Mouse (Mus musculus) heart, adult 9 months (tissue): ENCODE measurements at regions not wholly inside any gene's neighbourhood (a gene's known extent, or its start where the extent isn't known, plus 50 kb on each side); places are given as distances from the start of the nearest gene placed in this dataset.
"Not testable (repeated sequence)": the region's sequence is repeated elsewhere in the genome, so short reads cannot be mapped to it uniquely, and the experiment has no call there.

Experiments used
- DNase-seq, 2 experiments: peaks; one replicate each; pipeline ENCODE4 v3.0.0; 2022; ENCODE audit warnings: low spot score in 2 of 2

- DNase-seq, result no peak
These were observed 78.2 kb upstream of the Fzd7 start for GRCm38 (mm10) chr1:59403831-59404547.

GRCm38 (mm10) chr1:59405370-59405769 lies 76.9 kb upstream of the Fzd7 start:
- DNase-seq, result no peak

- DNase-seq, result no peak
These were observed 75.4 kb upstream of the Fzd7 start for GRCm38 (mm10) chr1:59406741-59407306.

GRCm38 (mm10) chr1:59409585-59410160 lies 72.6 kb upstream of the Fzd7 start:
- DNase-seq, result no peak

- DNase-seq, result no peak
These were observed 69.0 kb upstream of the Fzd7 start for GRCm38 (mm10) chr1:59413264-59413663.

- DNase-seq, result no peak
These were observed 67.6 kb upstream of the Fzd7 start for GRCm38 (mm10) chr1:59414401-59415210.

DNA sequence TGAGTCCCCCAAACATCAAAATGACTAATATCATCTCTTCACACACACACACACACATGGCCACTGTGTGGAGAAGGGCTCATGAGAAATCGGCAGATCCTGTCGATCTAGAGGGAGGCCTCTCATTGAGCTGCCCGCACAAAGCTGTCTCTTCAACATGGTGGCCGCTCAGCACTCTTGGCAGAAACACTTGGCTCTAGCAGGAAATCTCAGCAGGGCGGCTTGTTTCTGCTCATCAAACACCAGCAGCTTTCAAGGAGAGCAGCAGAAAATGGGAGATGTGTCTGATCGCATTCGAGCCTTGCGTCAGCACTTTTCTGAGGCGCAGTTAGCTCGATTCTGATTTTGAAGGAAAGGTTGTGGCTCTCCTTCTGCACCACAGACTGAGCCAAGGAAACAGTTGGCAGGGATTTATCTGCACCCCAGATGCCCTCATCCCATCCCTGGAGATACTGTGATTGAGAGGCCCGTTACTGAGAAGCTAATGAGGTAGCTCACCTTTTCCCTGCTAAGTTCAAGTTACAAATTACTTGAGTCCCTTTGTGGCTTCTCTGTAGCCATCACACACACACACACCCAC lies 66.4 kb upstream of the Fzd7 start:
- no peak for DNase-seq

GRCm38 (mm10) chr1:59417317-59417716 lies 64.9 kb upstream of the Fzd7 start:
- DNase-seq, result no peak

GRCm38 (mm10) chr1:59417962-59418361 lies 64.3 kb upstream of the Fzd7 start:
- DNase-seq, result no peak

GRCm38 (mm10) chr1:59418748-59419147 lies 63.5 kb upstream of the Fzd7 start:
- no peak for DNase-seq

DNA sequence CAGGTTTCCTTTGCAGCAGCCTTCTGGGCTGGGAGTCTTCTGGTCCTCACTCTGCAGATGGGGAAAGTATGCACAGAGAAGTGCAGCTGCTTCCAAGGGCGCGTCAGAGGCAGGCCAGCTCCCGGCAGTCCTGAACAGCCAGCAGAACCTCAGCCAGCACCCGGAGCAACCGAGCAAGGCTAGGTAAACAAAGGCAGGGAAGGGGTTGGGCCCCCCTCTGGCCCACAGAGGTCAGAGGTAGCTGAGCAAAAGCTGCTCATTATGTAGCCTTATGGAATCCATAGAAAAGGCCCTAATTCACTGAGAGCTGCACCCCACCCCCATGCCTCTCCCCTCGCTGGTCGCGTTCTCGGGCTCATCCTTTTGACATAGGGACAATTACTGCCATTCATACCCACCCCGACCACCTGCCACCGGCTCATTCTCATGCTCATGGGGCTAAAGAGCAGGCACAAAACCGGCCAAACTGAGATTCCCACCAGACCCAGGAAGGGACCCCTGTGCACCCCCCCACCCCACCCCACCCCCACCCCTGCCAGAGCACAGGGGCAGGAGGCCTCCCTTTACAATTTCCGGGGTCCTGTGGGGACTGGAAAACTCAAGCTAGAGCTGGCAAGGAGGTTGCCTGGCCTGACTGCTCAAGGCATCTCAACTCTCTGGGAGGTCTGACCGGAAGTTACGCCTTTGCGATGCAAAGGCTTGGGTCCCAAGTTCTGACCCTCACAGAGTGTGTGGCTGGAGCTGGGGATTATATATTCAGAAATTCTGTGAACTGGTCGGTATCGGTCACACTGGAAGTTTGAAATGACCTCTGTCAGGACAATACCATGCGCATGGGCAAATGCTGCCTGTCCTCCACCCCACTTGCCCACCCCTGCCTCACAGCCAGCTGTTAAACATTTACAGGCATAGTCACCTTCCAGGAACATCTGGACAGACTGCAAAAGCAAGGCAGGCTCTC lies 59.0 kb upstream of the Fzd7 start:
- DNase-seq, result peak; percentile 32 to 44

DNA sequence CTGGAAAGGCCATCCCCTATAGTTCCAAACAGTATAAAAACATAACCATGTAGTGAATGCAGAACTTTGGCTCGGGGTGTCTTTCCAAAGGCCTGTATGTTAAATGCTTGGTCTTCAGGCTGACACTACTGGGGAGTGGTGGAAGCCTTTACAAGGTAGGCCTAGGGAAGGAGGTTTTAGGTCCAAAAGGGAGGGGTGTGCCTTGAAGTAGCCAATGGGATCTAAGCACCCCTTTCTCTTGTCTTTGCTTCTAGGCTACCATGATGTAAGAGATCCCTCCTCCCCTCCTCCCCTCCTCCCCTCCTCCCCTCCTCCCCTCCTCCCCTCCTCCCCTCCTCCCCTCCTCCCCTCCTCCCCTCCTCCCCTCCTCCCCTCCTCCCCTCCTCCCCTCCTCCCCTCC lies 56.5 kb upstream of the Fzd7 start:
- not testable (repeated sequence) for DNase-seq

- no peak for DNase-seq
These were observed 55.6 kb upstream of the Fzd7 start for GRCm38 (mm10) chr1:59426346-59427203.

- no peak for DNase-seq
These were observed 55.0 kb upstream of the Fzd7 start for GRCm38 (mm10) chr1:59427204-59427557.

GRCm38 (mm10) chr1:59429289-59429688 lies 52.9 kb upstream of the Fzd7 start:
- no peak for DNase-seq

DNA sequence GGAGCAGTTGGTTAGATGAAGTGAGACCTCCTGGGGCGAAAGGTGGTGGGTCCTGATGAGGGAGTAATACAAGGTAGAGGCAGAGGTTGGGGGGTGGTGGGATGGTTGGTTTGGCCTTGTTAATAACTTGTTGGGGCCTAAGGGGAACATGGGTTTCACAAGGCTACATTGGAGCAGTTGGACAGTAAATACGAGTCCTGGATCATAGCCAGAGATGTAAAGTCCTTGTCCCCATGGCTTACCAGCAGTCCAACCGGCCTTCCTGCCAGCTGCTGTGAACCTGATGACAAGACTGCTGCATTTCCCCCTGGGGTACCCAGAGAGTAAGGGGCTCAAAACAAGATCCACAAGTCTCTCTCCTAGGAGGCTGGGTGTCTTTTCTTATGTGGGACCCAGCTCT lies 52.0 kb upstream of the Fzd7 start:
- DNase-seq, result no peak

DNA sequence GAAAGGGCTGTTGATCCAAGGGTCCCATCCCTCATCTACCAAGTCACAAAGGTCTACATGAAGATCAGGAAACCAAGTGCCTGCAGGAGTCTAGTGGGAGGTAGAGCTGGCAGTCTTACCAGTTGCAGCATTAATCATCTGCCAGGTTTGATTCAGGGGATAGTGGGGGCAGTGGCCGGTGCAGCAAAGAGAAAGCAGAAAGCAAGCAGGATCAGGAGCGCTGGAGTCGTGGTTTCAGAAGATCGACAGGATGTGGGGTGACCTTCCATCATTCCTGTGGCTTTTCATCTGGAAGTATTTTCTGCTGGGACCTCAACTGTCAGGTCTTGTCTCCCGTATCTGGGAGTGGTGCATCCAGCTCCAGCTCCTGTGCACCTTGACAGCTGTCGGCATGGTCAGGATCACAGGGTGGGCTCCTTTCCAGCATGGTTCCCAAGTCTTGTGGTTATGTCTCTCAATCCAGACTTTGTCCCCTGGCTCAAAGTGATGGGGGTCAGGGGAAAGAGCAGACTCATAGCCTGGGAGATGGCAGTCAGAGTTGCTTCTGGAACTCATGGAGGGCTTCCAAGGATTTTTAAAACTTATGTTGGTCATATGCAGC lies 51.2 kb upstream of the Fzd7 start:
- DNase-seq, result no peak
